Comparison of ENCODE assay signal across 25 mouse cellular contexts in genomic region chr9:5286597-5286996, GRCm38 (mm10). TPM values are rescaled to one million over a fixed set of nuclear protein-coding genes. Genes with fewer than 3 reads are reported as not detected.
"Had no signal": no experiment of that assay in that cellular context is flagged by ENCODE, and none has a peak within 500 bp of the region (broad histone marks: within the 10 kb centered on the region; RNA-seq: fewer than 3 reads in every experiment).

No protein-coding gene starts in this region.

- ATAC-seq: liver, postnatal 0 days; lung, postnatal 0 days; midbrain, embryonic 15.5 days had no signal

- H3K9me3 ChIP-seq: kidney, embryonic 15.5 days; limb, embryonic 10.5 days; limb, embryonic 13.5 days; midbrain, embryonic 12.5 days; midbrain, embryonic 15.5 days; neural tube, embryonic 12.5 days; neural tube, embryonic 15.5 days; stomach, embryonic 15.5 days had no signal

- H3K4me3 ChIP-seq: kidney, embryonic 15.5 days; layer of hippocampus, adult 2 months; limb, embryonic 10.5 days; limb, embryonic 13.5 days; midbrain, embryonic 12.5 days; midbrain, embryonic 15.5 days; neural tube, embryonic 12.5 days; neural tube, embryonic 15.5 days; stomach, embryonic 15.5 days had no signal

- H3K36me3 ChIP-seq: kidney, embryonic 15.5 days; limb, embryonic 10.5 days; limb, embryonic 13.5 days; midbrain, embryonic 12.5 days; midbrain, embryonic 15.5 days; neural tube, embryonic 12.5 days; neural tube, embryonic 15.5 days; stomach, embryonic 15.5 days had no signal

- H3K4me1 ChIP-seq: kidney, embryonic 15.5 days; limb, embryonic 13.5 days; midbrain, embryonic 12.5 days; midbrain, embryonic 15.5 days; neural tube, embryonic 12.5 days; neural tube, embryonic 15.5 days; stomach, embryonic 15.5 days had no signal

- H3K27me3 ChIP-seq: kidney, embryonic 15.5 days; limb, embryonic 13.5 days; midbrain, embryonic 12.5 days; midbrain, embryonic 15.5 days; neural tube, embryonic 12.5 days; neural tube, embryonic 15.5 days; stomach, embryonic 15.5 days had no signal

- H3K9ac ChIP-seq: kidney, embryonic 15.5 days; limb, embryonic 13.5 days; liver, embryonic 14.5 days; liver, postnatal 0 days; lung, embryonic 14.5 days; midbrain, embryonic 12.5 days; midbrain, embryonic 15.5 days; neural tube, embryonic 12.5 days; neural tube, embryonic 15.5 days; stomach, embryonic 15.5 days had no signal

- DNase-seq: kidney, adult 11 months; kidney, adult 8-10 months; kidney, postnatal 10 days; kidney, postnatal 4 days; layer of hippocampus, adult 9-11 months; liver; liver, postnatal 0 days; lung, embryonic 14.5 days; right cerebral cortex, adult 18-20 months; right cerebral cortex, postnatal 25 days; spleen, adult 18-20 months; thymus, adult 18-20 months; thymus, postnatal 36 days had no signal

- H3K27ac ChIP-seq: kidney, embryonic 15.5 days; layer of hippocampus, adult 2 months; limb, embryonic 10.5 days; limb, embryonic 13.5 days; liver, embryonic 14.5 days; macrophage; midbrain, embryonic 12.5 days; midbrain, embryonic 15.5 days; neural tube, embryonic 12.5 days; neural tube, embryonic 15.5 days; stomach, embryonic 15.5 days had no signal

- H3K4me2 ChIP-seq: kidney, embryonic 15.5 days; limb, embryonic 13.5 days; lung, embryonic 14.5 days; midbrain, embryonic 12.5 days; midbrain, embryonic 15.5 days; neural tube, embryonic 12.5 days; neural tube, embryonic 15.5 days; stomach, embryonic 15.5 days had no signal

RNA-seq across cellular contexts. Expression of gene Casp12, which starts 58.6 kb away (rescaled TPM):
- polyA plus RNA-seq: limb, embryonic 10.5 days; midbrain, embryonic 12.5 days had no signal
